Mouse (Mus musculus) testis, adult 2 months (tissue): ENCODE results near the gene Skint3. TPM values are rescaled to one million over a fixed set of nuclear protein-coding genes. Genes with fewer than 3 reads are reported as not detected.

Source experiments
- polyA plus RNA-seq: library from polyadenylated mRNA; depleted of rRNA; stranded (reverse); fragments of >200 nt; gene quantifications from 2 replicates; pipeline ENCODE4 v1.2.3, GENCODE M21; 2012; rRNA removed

The Skint3 gene
- polyA plus RNA-seq, 1 experiment = 0.06 TPM

Other genes with a start within 250 kb of the Skint3 start
- gene Skint1, start 226.0 kb upstream of the Skint3 start, polyA plus RNA-seq = not detected in 2 replicates
- not detected in 2 replicates for gene Skint4, start 160.2 kb upstream of the Skint3 start, polyA plus RNA-seq
- 0.26 TPM in 1 of 2 replicates, not detected in the other for gene Skint9, start 201.7 kb downstream of the Skint3 start, polyA plus RNA-seq